Mouse (Mus musculus) bone marrow, adult 2 months (tissue): ENCODE measurements around the gene Dennd4c.

Experiments
- CTCF ChIP-seq: fragments of 200-500 bp; IDR thresholded peaks from 2 replicates; pipeline ENCODE4 v1.5.1; 2011; ENCODE audit warnings: low read length, control low read depth; ENCODE audit not compliant: control insufficient read depth, insufficient read depth
- POLR2A ChIP-seq: fragments of 200-500 bp; IDR thresholded peaks from 2 replicates; pipeline ENCODE4 v1.6.1; 2011; ENCODE audit warnings: low read depth, mild to moderate bottlenecking, control low read depth, low read length, borderline replicate concordance; ENCODE audit not compliant: control insufficient read depth

DNA sequence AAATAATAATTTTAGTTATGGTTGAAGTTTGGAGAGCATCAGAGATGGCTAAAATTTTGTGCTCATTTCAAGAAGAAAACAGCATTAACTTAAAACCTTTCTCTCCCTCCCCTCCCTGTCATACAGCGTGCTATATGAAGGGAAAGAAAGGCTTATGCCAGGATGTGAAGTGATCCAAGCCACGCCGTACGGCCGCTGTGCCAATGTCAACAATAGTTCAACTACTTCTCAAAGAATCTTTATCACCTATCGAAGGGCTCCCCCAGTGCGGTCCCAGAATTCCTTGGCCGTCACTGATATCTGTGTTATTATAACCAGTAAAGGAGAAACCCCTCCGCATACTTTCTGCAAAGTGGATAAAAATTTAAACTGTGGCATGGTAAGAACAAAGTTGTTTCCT, 29.2 kb downstream of the Dennd4c start:
- TF ChIP-seq CTCF = no peak
- TF ChIP-seq POLR2A = no peak
